Mouse (Mus musculus): Measurements from ENCODE around the gene Defb19.

DNA sequence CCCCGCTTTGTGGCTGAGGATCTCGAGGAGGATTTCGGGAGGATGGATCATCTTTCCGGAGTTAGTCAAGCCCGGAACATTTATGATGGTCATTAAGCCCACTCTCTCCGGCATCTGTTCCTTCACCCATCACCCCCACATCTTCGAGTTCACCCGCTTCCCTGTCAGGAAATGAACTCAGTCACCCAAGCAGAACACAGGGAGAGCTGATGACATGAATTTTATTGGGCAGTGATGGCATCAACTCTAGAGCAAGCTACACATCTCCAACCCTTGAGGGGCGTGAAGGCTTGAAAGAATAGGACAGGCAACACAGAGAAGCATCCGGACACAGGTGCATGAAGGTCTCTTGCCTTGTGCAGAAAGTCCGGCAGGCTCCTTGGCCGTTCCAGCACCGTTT lies 42.0 kb upstream of the Defb19 start:
- TF ChIP-seq CTCF (IDR thresholded peaks at IDR 0.05; ENCODE audit: control insufficient read depth, insufficient read depth, insufficient replicate concordance, low read depth, low read length), result no peak
- no peak for TF ChIP-seq POLR2A (IDR thresholded peaks at IDR 0.05; ENCODE audit: control insufficient read depth, low read depth, low read length)
